Comparison of ENCODE assay signal across 17 mouse cellular contexts in genomic region chr3:154526610-154527009, GRCm38 (mm10).
DNase-seq lines count a peak whose midpoint lies in the region; ATAC-seq and TF ChIP-seq lines count a peak whose summit lies in the region.
"Had no signal": no experiment of that assay in that cellular context is flagged by ENCODE, and none has a peak within 500 bp of the region (broad histone marks: within the 10 kb centered on the region; RNA-seq: fewer than 3 reads in every experiment).

No protein-coding gene starts in this region.

- no peak for DNase-seq in heart, postnatal 0 days (ENCODE audit: low spot score)
- DNase-seq in heart, postnatal 14 days = no peak
- no peak for DNase-seq in liver, embryonic 14.5 days (ENCODE audit: low read depth in 3 of 3, low spot score in 3 of 3)
- DNase-seq in liver, embryonic 11.5 days (ENCODE audit: low spot score) = no peak
- DNase-seq in ES-CJ7 (ENCODE audit: low read depth, low spot score) = peak; percentile 20
- peak; percentile 16 for DNase-seq in embryo, embryonic 9.5 days (ENCODE audit: extremely low spot score)
- DNase-seq in frontal cortex, postnatal 36 days (ENCODE audit: low spot score in 2 of 2) = no peak
- DNase-seq in gastrocnemius, postnatal 10 days = no peak
- DNase-seq: cerebellum, adult 11-12 months; gastrocnemius, postnatal 14 days; kidney, postnatal 25 days; spleen, adult 18-20 months had no signal

- H3K4me2 ChIP-seq in heart, postnatal 0 days (ENCODE audit: low read depth, low read length) = no peak overlapping the region
- H3K4me2 ChIP-seq in liver, embryonic 14.5 days (ENCODE audit: low read depth) = no peak overlapping the region
- H3K4me2 ChIP-seq in liver, embryonic 11.5 days = no peak overlapping the region
- H3K4me2 ChIP-seq: embryonic facial prominence, embryonic 13.5 days; forebrain, embryonic 13.5 days; heart, embryonic 11.5 days; hindbrain, embryonic 15.5 days had no signal

- H3K9ac ChIP-seq in heart, postnatal 0 days (replicated peaks; ENCODE audit: low read depth, low read length) = no peak overlapping the region
- no peak overlapping the region for H3K9ac ChIP-seq in liver, embryonic 14.5 days (replicated peaks)
- no peak overlapping the region for H3K9ac ChIP-seq in liver, embryonic 11.5 days (ENCODE audit: low read depth, low read length)
- H3K9ac ChIP-seq: embryonic facial prominence, embryonic 13.5 days; forebrain, embryonic 13.5 days; hindbrain, embryonic 15.5 days had no signal

- TF ChIP-seq EP300 in heart, postnatal 0 days (IDR thresholded peaks at IDR 0.05; ENCODE audit: low read depth) = no peak
- TF ChIP-seq EP300 in liver, embryonic 14.5 days (IDR thresholded peaks at IDR 0.05; ENCODE audit: low read depth) = no peak

- no peaks in the 10 kb centered on the region for H3K9me3 ChIP-seq in heart, postnatal 0 days (replicated peaks; ENCODE audit: control insufficient read depth, low read length)
- no peaks in the 10 kb centered on the region for H3K9me3 ChIP-seq in liver, embryonic 14.5 days (ENCODE audit: control insufficient read depth, low read length)
- no peaks in the 10 kb centered on the region for H3K9me3 ChIP-seq in liver, embryonic 11.5 days (ENCODE audit: control insufficient read depth, low read length)
- H3K9me3 ChIP-seq: embryonic facial prominence, embryonic 13.5 days; forebrain, embryonic 13.5 days; hindbrain, embryonic 15.5 days had no signal

- peak; percentile 41 for TF ChIP-seq CTCF in heart, postnatal 0 days (IDR thresholded peaks at IDR 0.05; ENCODE audit: low read depth)
- TF ChIP-seq CTCF in liver, embryonic 14.5 days (IDR thresholded peaks at IDR 0.05; ENCODE audit: low read depth) = peak; percentile 19; the same call in 1 of the 2 replicates

- no peak for ATAC-seq in heart, postnatal 0 days (ENCODE audit: insufficient read depth, low read depth)
- no peak for ATAC-seq in liver, embryonic 14.5 days (ENCODE audit: insufficient read depth)
- no peak for ATAC-seq in liver, embryonic 11.5 days (replicated peaks; ENCODE audit: low FRiP score)
- ATAC-seq: forebrain, embryonic 13.5 days had no signal

- WGBS in heart, postnatal 0 days = 16% methylated on average over 6 of the region's 6 CpGs
- WGBS in liver, embryonic 14.5 days (ENCODE audit: insufficient replicate concordance) = 24% methylated on average over 6 of the region's 6 CpGs
- 32% methylated on average over 6 of the region's 6 CpGs for WGBS in liver, embryonic 11.5 days

- no peak overlapping the region for H3K4me3 ChIP-seq in heart, postnatal 0 days (ENCODE audit: low read depth, low read length)
- no peak overlapping the region for H3K4me3 ChIP-seq in liver, embryonic 14.5 days (ENCODE audit: insufficient read depth in 1 of 2, low read depth in 2 of 2, low read length in 2 of 2)
- H3K4me3 ChIP-seq in liver, embryonic 11.5 days (ENCODE audit: low read depth, low read length) = no peak overlapping the region
- H3K4me3 ChIP-seq: embryonic facial prominence, embryonic 13.5 days; forebrain, embryonic 13.5 days; hindbrain, embryonic 15.5 days; left cerebral cortex, adult 2 months had no signal

- no peaks in the 10 kb centered on the region for H3K4me1 ChIP-seq in heart, postnatal 0 days (ENCODE audit: control insufficient read depth, insufficient read depth)
- H3K4me1 ChIP-seq in liver, embryonic 14.5 days (replicated peaks; ENCODE audit: control insufficient read depth in 2 of 2, insufficient read depth in 2 of 2, low read length in 1 of 2) = no peaks in the 10 kb centered on the region
- H3K4me1 ChIP-seq in liver, embryonic 11.5 days (replicated peaks; ENCODE audit: control insufficient read depth, insufficient read depth, low read length) = no peaks in the 10 kb centered on the region
- H3K4me1 ChIP-seq: forebrain, embryonic 13.5 days; hindbrain, embryonic 15.5 days had no signal

- H3K27ac ChIP-seq in heart, postnatal 0 days (ENCODE audit: low read depth) = no peak overlapping the region
- H3K27ac ChIP-seq in liver, embryonic 14.5 days = no peak overlapping the region
- no peak overlapping the region for H3K27ac ChIP-seq in liver, embryonic 11.5 days (ENCODE audit: low read depth, low read length)
- H3K27ac ChIP-seq: embryonic facial prominence, embryonic 13.5 days; forebrain, embryonic 13.5 days; hindbrain, embryonic 15.5 days; left cerebral cortex, adult 2 months had no signal

- intact Hi-C loops in heart, postnatal 14 days (cut with DNase I) = no loop called here

- no peaks in the 10 kb centered on the region for H3K27me3 ChIP-seq in heart, postnatal 0 days (ENCODE audit: control insufficient read depth, insufficient read depth, low read length)
- H3K27me3 ChIP-seq in liver, embryonic 14.5 days (ENCODE audit: control insufficient read depth, insufficient read depth, low read length) = no peaks in the 10 kb centered on the region
- H3K27me3 ChIP-seq in liver, embryonic 11.5 days (replicated peaks; ENCODE audit: control insufficient read depth, insufficient read depth, low read length) = no peaks in the 10 kb centered on the region
- H3K27me3 ChIP-seq: embryonic facial prominence, embryonic 13.5 days; forebrain, embryonic 13.5 days; hindbrain, embryonic 15.5 days had no signal

- H3K36me3 ChIP-seq in heart, postnatal 0 days (replicated peaks; ENCODE audit: control insufficient read depth, insufficient read depth, low read length) = no peaks in the 10 kb centered on the region
- H3K36me3 ChIP-seq in liver, embryonic 14.5 days (replicated peaks; ENCODE audit: control insufficient read depth, insufficient read depth, low read depth) = no peaks in the 10 kb centered on the region
- no peaks in the 10 kb centered on the region for H3K36me3 ChIP-seq in liver, embryonic 11.5 days (ENCODE audit: control insufficient read depth, insufficient read depth, low read length)
- H3K36me3 ChIP-seq: embryonic facial prominence, embryonic 13.5 days; hindbrain, embryonic 15.5 days had no signal

Comparison
In these comparisons a context has a peak if more than half of its experiments do, and no peak if none do; other contexts are left out.
1. DNase-seq: peak in ES-CJ7 (single experiment) and embryo, embryonic 9.5 days (single experiment); none in heart, postnatal 0 days (single experiment), heart, postnatal 14 days (0 of 2), liver, embryonic 14.5 days (0 of 3), liver, embryonic 11.5 days (single experiment), frontal cortex, postnatal 36 days (0 of 2) and gastrocnemius, postnatal 10 days (single experiment).